Mouse (Mus musculus) left cerebral cortex, postnatal 36 days (tissue): Measurements from ENCODE around the gene Cdc37l1. TPM values are rescaled to one million over a fixed set of nuclear protein-coding genes. Genes with fewer than 3 reads are reported as not detected.
A peak's percentile ranks its signal among the peaks of the same experiment; 100 is the strongest.

Experiments
- DNase-seq, 2 experiments: peaks; one replicate each; pipeline ENCODE4 v3.0.0; 2021 to 2022; ENCODE audit warnings: low spot score in 2 of 2, mixed read lengths in 1 of 2
- intact Hi-C: fragments of 180-260 bp; cut with DNase I; formaldehyde crosslinking; loops from one replicate; pipeline ENCODE4 v1.15.1; 2025
- total RNA-seq, 2 experiments: library from RNA; stranded (reverse); gene quantifications; 2 replicates each; pipeline ENCODE4 v1.2.3; 2021

Gene Cdc37l1
- total RNA-seq, 2 experiments from 2014 or later: 88.0 to 112 TPM

- intact Hi-C loops: no loop called here
- no peak for DNase-seq
These were observed 52.0 kb downstream of the Cdc37l1 start for GRCm38 (mm10) chr19:29042143-29042542.

DNA sequence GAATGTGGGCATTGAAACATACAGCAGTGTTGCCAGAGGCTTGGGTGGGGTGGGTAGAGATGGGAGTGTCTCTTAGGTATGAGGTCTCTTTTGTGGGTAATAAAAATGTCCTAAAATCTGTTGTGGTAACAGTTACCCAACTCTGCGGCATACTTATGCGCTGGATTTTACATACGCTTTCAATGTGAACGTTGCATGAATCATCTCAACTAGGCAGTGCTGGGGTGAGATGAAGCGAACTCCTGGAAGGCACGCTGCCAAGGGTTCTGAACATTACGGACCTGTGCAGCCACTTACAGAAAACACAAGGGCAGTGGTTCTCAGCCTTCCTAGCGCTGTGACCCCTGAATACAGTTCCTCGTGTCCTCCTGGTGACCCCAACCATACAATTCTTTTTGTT lies 52.5 kb downstream of the Cdc37l1 start:
- DNase-seq: no peak
- intact Hi-C loops: no loop called here

GRCm38 (mm10) chr19:29044353-29044768 lies 54.2 kb downstream of the Cdc37l1 start:
- DNase-seq: no peak
- intact Hi-C loops: no loop called here

GRCm38 (mm10) chr19:29045369-29045768 lies 55.2 kb downstream of the Cdc37l1 start:
- intact Hi-C loops: no loop called here

DNA sequence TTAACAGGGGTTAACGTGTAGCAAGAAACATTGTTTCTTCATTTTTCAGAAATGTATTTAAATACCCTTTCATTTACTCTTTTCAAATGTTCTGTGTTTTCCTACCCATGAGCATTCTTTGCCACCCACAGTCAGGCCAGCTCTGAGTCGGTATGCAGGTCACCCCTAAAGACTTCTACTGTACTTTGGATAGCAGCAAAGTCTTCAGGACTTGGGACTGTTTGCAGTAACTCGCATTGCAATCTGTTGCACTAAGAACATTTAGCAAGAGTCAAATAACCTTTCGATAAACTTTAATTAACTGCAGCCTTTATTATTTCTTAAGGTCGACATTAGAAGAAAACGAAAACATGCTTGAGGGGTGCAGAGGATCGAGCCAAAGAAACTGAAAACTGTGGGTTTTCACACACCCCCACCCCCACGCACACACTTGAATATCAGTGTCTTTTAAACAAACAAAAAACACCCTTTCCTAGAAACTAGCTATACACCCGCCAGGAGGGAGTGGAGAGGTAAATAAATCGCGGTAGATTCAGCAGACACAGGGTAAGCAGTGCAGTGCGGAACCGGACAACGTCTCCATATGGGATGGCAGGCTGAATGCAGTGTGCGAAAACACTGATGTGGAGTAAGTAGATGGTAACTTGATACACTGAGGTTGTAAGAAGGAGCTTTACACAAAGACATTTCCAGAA lies 56.0 kb downstream of the Cdc37l1 start:
- DNase-seq: no peak
- intact Hi-C loops: no loop called here

More at GRCm38 (mm10) chr19:29045369-29045768, 55.2 kb downstream of the Cdc37l1 start:
- no peak for DNase-seq

DNA sequence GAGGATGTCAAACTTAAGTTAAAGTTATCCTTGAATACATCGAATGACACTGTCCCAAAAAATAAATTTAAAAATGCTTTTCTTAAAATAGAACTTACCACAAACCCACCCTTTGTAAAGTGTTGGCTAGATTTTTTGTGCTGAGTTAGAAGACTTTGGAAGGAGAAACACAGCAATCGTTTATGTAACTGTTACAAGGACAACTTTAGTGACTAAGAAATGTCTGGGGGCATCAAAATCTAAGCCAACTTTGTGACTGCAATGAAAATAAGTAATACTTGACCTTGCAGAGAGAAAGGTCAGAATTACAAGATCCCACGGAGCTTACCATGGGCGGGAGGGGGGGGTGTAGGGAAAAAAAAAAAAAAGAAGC lies 56.8 kb downstream of the Cdc37l1 start:
- intact Hi-C loops: no loop called here
- DNase-seq: no peak

DNA sequence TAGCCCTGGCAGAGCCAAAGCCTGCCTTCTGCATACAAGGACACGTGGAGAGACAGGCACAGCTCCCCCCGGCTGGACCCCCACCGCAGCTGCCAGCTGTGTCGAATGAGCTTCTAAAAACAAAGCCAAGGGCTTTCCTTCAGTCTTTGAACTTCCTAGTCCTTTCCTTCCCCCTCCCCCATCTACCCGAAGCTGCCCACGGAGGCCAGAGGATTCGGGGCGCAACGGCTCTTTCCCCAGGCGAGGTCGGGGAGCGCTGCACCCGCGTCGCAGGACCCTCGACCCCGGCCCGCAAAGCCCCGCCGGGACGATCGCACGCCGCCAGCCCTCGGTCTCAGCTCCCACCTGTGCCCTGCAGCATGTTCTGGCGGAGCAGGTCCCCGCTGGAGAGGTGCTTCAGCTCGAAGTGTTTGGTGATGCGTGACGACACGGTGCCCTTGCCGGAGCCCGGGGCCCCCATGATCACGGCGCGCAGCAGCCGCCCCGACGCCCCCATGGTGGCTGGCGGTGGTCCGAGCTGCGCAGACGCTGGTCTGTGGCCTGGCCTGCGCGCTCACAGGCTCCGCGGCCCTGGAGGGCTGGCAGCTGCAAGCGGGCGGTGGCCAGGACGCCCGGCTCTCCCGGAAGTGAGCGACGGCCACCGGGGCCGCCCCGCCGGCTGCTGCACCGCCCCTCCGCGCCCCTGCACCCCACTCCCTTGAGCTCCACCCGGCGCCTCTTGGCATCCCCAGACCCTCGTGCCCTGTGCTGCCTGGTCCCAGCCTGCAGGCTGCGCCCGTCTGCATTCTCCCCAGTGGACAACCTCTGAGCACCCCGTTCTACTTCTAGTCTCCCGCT lies 57.4 kb downstream of the Cdc37l1 start, which contains the start of gene Ak3:
Ak3 (minus strand) TSS at position 628 of the 837 bp plus-strand sequence.
- intact Hi-C loops: no loop called here
- peak; percentile 77 to 82 for DNase-seq

- intact Hi-C loops: no loop called here
- no peak for DNase-seq
These were observed 59.4 kb downstream of the Cdc37l1 start for GRCm38 (mm10) chr19:29049401-29050075.

DNA sequence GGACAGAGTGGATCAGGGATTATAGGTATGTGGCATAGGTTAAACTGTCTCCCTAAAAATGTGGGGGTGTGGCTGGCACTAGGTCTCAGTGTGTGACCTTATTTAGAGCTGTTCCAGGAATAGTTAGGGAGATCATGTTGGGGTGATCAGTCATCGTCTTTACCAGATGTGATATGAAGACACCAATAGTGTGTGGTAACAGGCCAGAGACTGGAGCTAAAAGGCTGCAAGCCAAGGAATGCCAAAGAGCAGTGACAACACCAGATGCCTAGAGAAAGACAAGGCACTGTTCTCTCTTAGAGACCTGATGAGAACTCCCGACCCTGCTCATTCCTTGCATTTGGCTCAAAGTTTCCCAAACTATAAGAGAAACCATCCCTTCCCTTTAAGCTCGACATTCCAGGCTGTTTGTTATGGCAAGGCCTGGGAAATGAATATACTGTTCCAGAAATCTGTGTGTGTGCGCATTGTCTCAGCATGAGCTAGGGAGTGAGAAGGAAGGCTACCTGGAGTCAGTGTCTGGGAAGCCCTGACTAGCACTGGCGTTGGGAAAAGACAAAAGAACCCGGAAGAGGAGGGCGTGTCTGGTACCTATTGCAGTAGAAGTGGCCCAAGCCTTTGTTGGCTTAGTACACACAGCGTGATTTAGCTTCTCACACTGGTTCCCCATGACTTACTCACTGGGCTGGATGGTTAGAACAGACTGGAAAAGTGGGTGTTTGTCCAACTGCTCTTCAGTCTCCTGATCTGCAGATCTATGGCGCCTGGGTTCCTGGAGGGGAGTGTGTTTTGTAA lies 60.2 kb downstream of the Cdc37l1 start:
- intact Hi-C loops: no loop called here

DNA sequence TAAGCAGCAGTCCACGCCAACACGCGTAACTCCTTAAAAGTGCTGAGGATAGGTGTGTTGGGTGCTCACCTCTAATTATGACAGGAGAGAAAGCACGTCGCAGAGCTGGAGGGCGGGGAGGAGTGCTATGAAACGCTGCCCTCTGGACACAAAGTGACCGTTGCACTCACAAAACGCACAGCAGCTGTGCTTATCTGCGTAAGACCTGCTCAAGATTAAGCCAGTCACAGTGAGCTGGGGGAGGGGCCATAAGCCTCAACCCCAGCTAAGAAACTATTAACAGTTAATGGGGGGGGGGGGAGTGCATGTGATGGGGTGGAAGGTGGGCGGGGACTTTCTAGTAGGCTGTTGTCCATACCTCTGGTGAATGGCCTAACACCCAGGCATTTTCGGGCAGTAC lies 62.6 kb downstream of the Cdc37l1 start:
- intact Hi-C loops: no loop called here
- DNase-seq: no peak

More for the DNA sequence above, 60.2 kb downstream of the Cdc37l1 start:
- no peak for DNase-seq

- intact Hi-C loops: no loop called here
- DNase-seq: no peak
These were observed 64.4 kb downstream of the Cdc37l1 start for GRCm38 (mm10) chr19:29054594-29054993.

DNA sequence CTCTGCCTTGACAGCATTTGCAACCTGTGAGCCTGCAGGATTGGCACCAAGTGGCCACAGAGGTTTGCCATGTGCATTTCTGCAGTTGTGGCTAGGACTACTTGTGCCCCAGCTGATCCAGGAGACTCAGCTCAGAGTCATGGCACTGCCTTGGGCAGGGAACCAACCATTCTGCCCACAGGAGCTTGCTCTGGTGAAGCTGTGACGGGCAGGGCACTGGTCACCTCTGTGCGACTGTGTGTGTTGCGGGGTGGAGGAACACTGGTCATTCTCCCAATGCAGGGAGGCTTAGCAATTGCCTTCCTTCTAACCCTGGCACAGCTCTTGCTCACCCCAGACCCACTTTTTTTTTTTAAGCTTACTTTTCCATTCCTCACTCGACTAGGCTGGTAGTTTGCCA lies 65.3 kb downstream of the Cdc37l1 start:
- DNase-seq: no peak
- intact Hi-C loops: no loop called here

DNA sequence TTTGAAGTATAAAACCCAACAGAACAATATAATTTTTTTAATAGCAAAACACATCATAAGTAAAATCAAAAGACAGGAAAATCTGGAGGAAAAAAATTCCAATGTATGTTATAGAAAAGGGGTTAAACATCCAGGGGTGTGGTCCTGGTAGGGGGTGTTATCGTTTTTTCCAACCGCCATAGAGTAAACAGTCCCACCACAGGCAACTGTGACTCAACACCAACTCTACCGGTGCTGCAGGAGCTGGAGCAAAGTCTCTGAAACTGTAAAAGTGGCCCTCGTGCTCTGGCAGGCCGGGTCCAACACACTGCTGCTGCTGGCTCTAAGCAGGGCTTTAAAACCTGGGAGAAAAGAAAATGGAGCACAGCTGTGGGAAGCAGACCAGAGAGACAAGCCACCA lies 68.6 kb downstream of the Cdc37l1 start:
- DNase-seq: no peak

DNA sequence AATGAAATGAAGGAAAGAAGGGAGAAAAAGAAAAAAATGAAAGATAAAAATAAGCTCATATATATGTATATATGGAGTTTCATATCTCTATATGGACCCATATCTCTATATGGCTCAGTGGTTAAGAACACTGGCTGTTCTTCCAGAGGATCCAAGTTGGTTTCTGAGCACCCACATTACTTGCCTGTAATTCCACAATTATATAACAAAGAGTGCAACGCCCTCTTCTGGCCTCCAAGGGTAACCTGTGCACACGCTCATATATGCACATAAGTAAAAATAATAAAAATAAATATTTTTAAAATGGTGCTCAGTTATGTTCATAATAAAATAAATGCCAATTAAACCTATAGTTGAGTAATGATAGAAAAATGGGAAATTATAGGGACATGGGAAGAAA lies 69.5 kb downstream of the Cdc37l1 start:
- no peak for DNase-seq
- intact Hi-C loops: loop anchor here (5.0 kb wide), 3 partner anchors 193 to 443 kb away; partner anchors contain the start of gene Jak2

More for the DNA sequence above, 68.6 kb downstream of the Cdc37l1 start:
- intact Hi-C loops: no loop called here

DNA sequence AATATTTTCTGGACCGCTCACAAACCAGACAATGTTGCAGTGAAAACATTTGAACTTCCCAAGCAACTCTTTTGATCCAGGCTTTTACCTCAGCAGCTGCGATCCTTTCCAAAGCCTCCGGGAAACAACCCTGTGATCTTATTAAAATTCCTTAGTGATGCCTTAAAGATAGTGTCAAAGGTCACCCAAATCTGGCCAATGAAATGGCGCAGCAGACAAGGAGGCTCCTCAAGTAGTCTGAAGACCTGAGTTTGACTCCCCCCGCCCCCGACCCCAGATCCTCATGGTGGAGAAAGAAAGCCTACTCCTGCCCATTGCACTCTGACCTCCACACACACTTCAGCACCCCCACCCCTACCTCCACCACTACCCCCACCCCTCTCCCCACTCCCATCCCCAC lies 70.1 kb downstream of the Cdc37l1 start:
- DNase-seq: no peak
- intact Hi-C loops: loop anchor here (5.0 kb wide), 3 partner anchors 192 to 442 kb away; partner anchors contain the start of gene Jak2

DNA sequence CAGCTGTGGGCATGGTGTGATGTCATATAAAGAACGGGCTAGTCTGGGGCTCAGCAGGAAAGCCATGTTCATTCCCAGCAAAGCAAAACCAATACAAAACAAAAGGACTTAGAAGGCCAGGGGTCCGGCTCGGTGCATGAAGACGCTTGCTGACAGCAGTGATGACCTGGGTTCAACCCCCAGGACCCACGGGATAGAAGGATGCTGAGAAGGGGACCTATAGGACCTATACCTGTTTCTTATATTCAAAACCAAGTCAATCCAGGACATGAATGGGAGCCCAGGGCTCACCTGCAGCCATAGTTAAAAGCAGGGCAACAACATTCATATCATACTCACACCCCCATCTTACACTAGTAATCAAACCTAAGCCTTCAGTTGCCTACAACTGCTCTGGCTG lies 72.9 kb downstream of the Cdc37l1 start:
- no peak for DNase-seq
- intact Hi-C loops: loop anchor here (5.0 kb wide), 3 partner anchors 189 to 439 kb away; partner anchors contain the start of gene Jak2

- DNase-seq: peak; percentile 78 to 88
- intact Hi-C loops: loop anchor here (1.0 to 5.0 kb wide), 4 partner anchors 189 to 439 kb away; partner anchors contain the start of gene Jak2
These were observed 73.6 kb downstream of the Cdc37l1 start for GRCm38 (mm10) chr19:29063577-29064363.

DNA sequence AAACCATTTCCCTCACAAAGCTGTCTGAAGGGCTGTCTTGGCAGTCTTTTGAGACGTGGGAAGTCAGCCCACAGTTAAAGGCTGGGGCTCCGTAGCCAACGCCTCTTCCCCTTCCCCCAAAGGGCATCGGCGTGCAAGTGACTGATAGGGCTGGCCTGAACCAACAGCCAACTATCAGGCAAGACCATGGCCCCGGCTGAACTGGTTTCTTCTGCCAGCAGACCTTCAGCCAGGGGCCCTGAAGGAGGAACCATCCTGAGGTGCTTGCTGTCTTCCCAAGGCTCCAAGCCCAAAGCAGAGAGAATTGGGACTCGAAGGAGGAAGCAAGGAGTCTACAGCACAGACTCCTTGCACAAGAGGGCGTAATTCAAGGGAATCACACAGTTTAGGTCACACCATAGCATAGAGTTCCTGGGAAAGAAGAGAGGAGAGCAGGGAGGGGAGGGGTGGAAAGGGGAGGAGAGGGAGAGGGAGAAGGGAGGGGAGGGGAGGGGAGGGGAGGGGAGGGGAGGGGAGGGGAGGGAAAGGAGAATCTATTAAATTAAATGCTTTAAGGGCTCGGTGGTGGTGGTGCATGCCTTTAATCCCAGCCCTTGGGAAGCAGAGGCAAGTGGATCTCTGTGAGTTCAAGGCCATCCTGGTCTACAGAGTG lies 74.4 kb downstream of the Cdc37l1 start:
- intact Hi-C loops: loop anchor here (1.0 to 5.0 kb wide), 4 partner anchors 188 to 438 kb away; partner anchors contain the start of gene Jak2
- DNase-seq: no peak
